Mouse (Mus musculus) right cerebral cortex, postnatal 4 days (tissue): ENCODE measurements around the gene Zcchc8.
"Not testable (repeated sequence)": the region's sequence is repeated elsewhere in the genome, so short reads cannot be mapped to it uniquely, and the experiment has no call there.

Source experiments
- DNase-seq: peaks from one replicate; pipeline ENCODE4 v3.0.0-alpha.2; 2022

Zcchc8 gene

GRCm38 (mm10) chr5:123720328-123721311 is at the start of gene Zcchc8:
TSS of gene Zcchc8 (minus strand) at chr5:123721100.
- peak; percentile 84 for DNase-seq

GRCm38 (mm10) chr5:123766455-123766854 is 45.6 kb upstream of the Zcchc8 start:
- DNase-seq = not testable (repeated sequence)

GRCm38 (mm10) chr5:123765506-123765905 is 44.6 kb upstream of the Zcchc8 start:
- DNase-seq = no peak

GRCm38 (mm10) chr5:123749065-123750064 is 28.5 kb upstream of the Zcchc8 start, which contains the start of the genes Rsrc2 and Kntc1:
TSS of gene Rsrc2 (minus strand) at chr5:123749414.
TSS of gene Kntc1 (plus strand) at chr5:123749716.
- peak; percentile 92 for DNase-seq

- DNase-seq = no peak
These were observed 27.6 kb upstream of the Zcchc8 start for GRCm38 (mm10) chr5:123748339-123749064.

GRCm38 (mm10) chr5:123747604-123748003 is 26.7 kb upstream of the Zcchc8 start:
- DNase-seq = no peak

DNA sequence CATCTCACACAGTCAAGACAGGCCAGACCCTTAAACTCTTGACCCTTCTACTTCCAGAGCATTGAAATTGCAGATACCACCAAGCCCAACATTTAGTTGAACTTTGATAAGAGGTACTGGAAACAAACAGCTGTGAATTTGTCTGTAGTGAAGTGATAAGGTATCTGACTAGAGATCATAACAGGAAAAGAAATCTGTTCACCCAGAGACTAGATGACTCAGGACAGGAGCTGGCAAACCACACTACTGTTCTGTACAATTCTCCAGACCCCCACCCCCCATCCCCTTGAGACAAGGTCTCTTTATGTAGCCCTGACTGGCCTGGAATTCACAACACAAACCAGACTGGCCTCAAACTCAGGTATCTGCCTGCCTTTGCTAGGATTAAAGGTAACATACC is 25.4 kb upstream of the Zcchc8 start:
- DNase-seq = no peak

DNA sequence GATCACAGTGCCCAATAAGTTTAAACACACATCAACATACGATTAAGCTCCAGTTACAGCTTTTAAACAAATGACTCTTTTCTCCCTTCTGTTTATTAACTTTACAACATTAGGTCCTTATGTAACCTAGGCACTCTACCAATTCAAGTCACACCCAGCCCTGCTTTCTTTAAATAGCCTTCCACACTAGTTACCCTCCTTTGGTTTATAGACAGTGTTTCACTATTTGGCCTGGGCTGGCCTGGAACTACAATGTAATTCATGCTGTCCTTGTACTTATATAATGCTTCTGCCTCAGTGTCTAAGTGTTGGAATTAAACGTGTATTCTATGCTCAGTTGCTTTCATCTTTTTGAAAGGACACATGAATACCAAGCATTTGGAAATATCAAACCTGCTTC is 23.5 kb upstream of the Zcchc8 start:
- DNase-seq = no peak

DNA sequence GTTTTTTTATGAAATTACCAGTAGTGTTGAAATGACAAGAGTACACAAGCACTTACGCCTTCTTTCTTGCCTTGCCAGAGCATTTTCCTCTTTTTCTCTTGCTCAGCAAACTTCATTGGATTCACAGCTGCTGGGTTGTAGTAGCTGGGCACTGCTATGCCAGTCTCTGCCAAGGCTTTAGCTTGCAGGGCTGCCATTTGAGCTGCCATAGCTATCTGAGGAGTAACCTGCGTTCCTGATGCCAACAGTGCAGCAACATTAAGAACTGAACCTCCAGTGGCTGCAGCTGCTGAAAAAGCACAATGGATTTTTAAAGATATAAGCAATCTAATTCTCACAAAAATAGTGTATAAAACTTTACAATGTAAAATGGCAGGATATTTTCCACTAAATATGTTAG is 10.1 kb upstream of the Zcchc8 start:
- no peak for DNase-seq

DNA sequence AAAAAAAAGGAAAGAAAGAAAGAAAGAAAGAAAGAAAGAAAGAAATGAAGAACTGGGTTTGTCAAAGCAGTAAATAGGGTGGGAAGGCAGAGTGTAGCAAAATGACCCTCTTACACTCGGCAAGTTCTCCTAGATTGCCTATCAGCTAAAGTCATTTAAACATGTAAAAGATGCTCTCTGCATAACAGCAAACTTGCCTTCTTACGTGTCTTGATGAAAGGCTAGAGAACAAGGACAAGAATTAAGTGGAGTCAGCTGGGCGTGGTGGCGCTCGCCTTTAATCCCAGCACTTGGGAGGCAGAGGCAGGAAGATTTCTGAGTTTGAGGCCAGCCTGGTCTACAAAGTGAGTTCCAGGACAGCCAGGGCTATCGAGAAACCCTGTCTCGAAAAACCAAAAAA is 2.9 kb upstream of the Zcchc8 start:
- not testable (repeated sequence) for DNase-seq

DNA sequence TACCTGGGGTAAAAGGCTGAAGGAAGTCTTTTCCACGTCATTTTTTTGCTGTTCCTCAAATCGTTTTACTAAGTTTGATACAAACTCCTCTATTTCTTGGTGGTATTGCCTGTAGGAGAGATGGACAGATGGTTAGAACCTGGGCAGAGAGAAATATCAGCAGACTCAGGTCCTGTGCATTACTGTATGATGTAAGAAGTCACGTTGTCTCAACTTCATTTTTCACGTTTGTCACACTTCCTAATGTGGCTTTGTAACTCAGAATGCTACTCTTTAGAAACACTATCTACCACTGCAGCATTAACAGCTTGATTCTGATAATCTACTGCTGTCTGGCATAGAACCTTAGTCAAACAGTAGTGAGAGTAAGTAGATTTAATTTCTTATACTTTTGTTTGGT is 6.3 kb downstream of the Zcchc8 start:
- DNase-seq = no peak

DNA sequence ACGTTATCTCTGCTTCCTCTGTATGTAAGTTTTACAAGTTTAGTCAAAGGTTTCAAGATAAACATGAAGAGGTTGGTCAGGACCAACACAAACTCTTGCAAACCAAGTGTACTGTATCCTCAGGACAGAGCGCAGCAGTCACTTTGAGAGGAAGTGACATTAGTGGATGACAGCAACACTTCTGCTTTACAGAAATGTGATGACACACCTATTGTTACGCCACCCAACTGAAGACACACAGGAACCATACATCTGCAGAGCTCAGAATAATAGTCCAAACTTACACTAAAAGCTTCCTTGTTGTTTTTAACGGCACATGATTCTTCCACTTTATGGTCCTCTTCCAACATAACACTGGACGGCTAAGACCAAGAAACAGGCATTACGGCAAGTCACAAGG is 7.1 kb downstream of the Zcchc8 start:
- no peak for DNase-seq

- DNase-seq = no peak
These were observed 11.3 kb downstream of the Zcchc8 start for GRCm38 (mm10) chr5:123709571-123709970.

- DNase-seq = no peak
These were observed 12.3 kb downstream of the Zcchc8 start for GRCm38 (mm10) chr5:123708598-123708997.

DNA sequence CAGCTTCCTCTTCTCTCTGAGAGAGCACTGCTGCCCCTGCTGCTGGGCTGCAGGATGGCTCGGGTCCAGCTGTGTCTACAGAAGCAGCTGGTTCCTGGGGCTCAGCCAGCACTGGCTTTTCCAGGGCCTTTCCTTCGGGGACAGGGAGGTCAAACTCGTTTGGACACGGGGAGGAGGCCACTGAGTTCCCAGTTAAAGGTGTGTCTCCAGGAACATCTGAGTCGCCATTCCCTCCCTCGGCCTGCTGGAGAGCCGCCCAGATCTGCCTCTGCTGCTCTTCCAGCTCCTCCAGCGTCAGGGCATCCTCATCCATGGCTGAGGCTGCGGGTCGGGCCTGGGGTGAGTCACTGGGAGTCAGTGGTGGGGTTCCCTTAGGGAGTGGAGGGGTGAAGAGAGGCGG is 20.3 kb downstream of the Zcchc8 start:
- DNase-seq = peak; percentile 60

DNA sequence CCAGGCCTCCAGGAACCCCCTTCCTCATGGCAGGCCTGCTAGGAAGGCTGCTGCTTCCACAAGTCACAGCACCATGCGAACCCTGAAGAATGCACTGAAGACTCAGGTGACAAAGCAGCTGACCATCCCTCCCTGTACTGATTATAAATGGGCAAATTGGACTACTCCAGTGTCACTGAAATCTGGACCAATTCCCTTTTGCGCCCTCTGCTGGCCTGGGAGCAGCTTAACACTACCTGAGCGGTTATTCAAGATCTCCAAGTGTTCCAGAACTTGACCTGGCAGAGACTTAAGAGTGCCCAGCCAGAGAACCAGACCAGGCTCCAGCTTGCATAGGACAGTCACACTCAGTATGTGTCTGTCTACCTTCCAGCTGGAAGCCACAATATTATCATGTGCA is 21.7 kb downstream of the Zcchc8 start:
- DNase-seq = peak; percentile 75

DNA sequence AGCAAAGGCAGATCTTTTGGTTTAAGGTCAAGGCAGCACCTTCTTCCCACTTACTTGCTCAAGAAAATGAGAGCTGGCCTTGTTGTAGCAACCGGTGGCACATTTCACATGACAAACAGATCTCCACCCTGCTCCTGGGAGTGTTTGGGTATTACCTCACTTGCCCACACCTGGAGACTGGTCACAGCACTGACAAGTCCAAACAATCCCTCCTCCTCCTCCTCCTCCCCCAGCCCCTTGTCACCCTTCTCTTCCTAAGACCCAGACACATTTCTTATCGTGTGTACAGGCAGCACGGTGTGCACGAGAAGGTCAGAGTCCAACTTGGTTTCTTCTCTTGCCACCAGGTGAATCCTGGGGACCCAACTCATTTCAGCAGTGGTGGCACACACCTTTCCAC is 23.9 kb downstream of the Zcchc8 start:
- no peak for DNase-seq

GRCm38 (mm10) chr5:123696244-123696643 is 24.7 kb downstream of the Zcchc8 start:
- DNase-seq = no peak

DNA sequence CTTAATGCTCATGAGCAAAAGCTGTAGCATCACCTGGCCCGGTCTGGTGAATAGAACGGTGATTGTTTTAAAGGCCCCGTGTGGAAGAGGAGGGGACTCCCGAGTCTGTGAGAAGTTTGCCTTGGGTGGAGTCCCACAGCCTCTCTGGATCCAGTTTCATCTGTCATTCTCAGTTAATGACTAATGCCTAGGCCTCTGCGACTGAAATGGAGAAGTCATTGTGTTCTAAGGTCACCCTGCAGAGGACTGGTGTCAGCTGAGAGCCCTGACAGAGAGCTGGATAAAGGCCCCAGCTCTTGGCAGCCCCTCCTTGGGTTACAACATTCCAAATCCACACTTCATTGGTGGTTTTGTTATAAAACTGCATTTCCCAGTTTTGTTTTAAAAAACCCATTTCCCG is 26.4 kb downstream of the Zcchc8 start:
- DNase-seq = no peak

DNA sequence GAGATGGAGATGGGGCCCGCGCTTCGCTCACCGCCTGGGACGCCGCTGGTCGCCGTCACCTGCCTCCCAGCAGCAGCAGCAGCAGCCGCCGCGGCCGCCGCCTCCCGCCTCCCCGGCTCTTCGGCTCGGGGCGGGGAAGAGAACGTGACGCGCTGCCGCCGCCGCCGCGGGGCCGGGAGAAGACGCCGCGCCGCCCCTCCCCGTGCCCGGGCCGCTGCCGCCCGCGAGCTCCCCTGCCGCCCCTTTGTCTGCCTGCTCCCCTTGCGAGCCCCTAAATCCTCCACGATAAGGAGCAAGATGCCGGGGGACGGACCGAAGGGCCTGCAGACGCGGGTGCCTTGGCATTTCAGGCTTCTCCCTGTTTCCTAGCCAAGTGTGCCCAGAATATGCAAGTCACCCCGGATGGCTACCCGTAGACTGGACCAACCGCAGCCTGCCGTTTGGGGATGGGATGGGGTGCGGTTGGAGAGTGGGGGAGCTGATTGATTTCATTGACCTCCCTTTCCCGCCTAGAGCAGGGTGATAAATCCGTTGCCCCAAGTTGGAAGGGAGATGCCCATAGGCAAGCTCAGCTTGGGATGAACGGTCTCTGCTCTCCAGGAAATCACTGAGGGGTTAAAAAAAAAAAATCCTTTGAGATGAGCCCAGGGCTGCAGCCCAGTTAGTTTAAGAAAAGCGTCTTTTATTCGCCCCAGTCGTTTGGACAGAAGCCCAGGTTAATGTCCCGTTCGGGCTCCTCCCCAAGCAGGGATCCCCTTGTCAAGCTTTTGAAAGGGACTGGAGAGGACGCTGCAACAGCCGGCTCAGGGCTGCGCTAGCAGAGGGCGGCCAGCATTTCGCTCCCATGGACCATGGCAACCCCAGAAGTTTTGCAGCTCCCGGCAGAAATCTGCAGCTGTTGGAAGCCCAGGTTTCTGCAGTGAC is 36.4 kb downstream of the Zcchc8 start, which contains the start of gene Clip1:
Gene Clip1, minus strand, starts transcription at position 398 of the 924 bp plus-strand sequence.
- peak; percentile 71 for DNase-seq
